Mouse (Mus musculus) gastrocnemius, adult 2 months (tissue): ENCODE data around the gene Spata25. TPM values are rescaled to one million over a fixed set of nuclear protein-coding genes. Genes with fewer than 3 reads are reported as not detected.

Experiments used
- DNase-seq: peaks from one replicate; pipeline ENCODE4 v3.0.0; 2022
- H3K27ac ChIP-seq: fragments of 200-600 bp; 2 replicates; pipeline ENCODE4 v1.8.1; 2022; ENCODE audit warnings: mild to moderate bottlenecking
- H3K4me3 ChIP-seq: fragments of 200-600 bp; 2 replicates; pipeline ENCODE4 v1.8.1; 2022; ENCODE audit warnings: mild to moderate bottlenecking, moderate library complexity
- CTCF ChIP-seq: fragments of 200-600 bp; IDR thresholded peaks from 2 replicates; pipeline ENCODE4 v1.8.1; 2022; ENCODE audit warnings: antibody characterized with exemption, mild to moderate bottlenecking, moderate library complexity
- intact Hi-C: fragments of 180-260 bp; cut with DNase I; formaldehyde crosslinking; loops from one replicate; pipeline ENCODE4 v1.15.1; 2025
- total RNA-seq, 2 experiments: library from RNA; stranded (reverse); gene quantifications; 2 replicates each; pipeline ENCODE4 v1.2.3; 2021

Gene Spata25
- total RNA-seq, 2 experiments from 2014 or later, result 0.84 TPM; not detected in 1

- peak overlapping the region; percentile 98 for H3K27ac ChIP-seq
- H3K4me3 ChIP-seq, result no peak overlapping the region; the same call in 1 of the 2 replicates
- no peak for DNase-seq
- TF ChIP-seq CTCF, result peak; percentile 49; the same call in 1 of the 2 replicates
- intact Hi-C loops, result no loop called here
Measured at GRCm38 (mm10) chr2:164783926-164784581, 44.3 kb downstream of the Spata25 start.

GRCm38 (mm10) chr2:164781876-164782275 lies 46.5 kb downstream of the Spata25 start:
- DNase-seq, result peak; percentile 91
- no peak for TF ChIP-seq CTCF
- intact Hi-C loops, result no loop called here
- Histone ChIP-seq H3K27ac (peak overlapping the region; percentile 95), H3K4me3 (peak overlapping the region; percentile 52)

GRCm38 (mm10) chr2:164779481-164780086 lies 48.8 kb downstream of the Spata25 start, which contains the start of gene Tnnc2:
Gene Tnnc2 (minus strand): TSS chr2:164779967.
- peak; percentile 87 for DNase-seq
- H3K27ac ChIP-seq, result peak within 1 kb of the TSS; percentile 95
- H3K4me3 ChIP-seq, result peak within 1 kb of the TSS; percentile 74
- no peak for TF ChIP-seq CTCF
- intact Hi-C loops, result no loop called here

GRCm38 (mm10) chr2:164778809-164779208 lies 49.5 kb downstream of the Spata25 start:
- peak; percentile 91 for DNase-seq
- intact Hi-C loops, result no loop called here
- no peak for TF ChIP-seq CTCF
- H3K27ac ChIP-seq, result peak overlapping the region; percentile 95
- peak overlapping the region; percentile 74 for H3K4me3 ChIP-seq

- no peak for TF ChIP-seq CTCF
Measured at GRCm38 (mm10) chr2:164778015-164778287, 50.4 kb downstream of the Spata25 start.

GRCm38 (mm10) chr2:164777246-164778014 lies 50.9 kb downstream of the Spata25 start:
- Histone ChIP-seq H3K4me3 (peak overlapping the region; percentile 74), H3K27ac (peak overlapping the region; percentile 95)
- intact Hi-C loops, result no loop called here
- peak; percentile 36 for DNase-seq
- TF ChIP-seq CTCF, result no peak

More at GRCm38 (mm10) chr2:164778015-164778287, 50.4 kb downstream of the Spata25 start:
- peak overlapping the region; percentile 74 for H3K4me3 ChIP-seq
- intact Hi-C loops, result no loop called here
- DNase-seq, result no peak
- peak overlapping the region; percentile 95 for H3K27ac ChIP-seq

GRCm38 (mm10) chr2:164776801-164777200 lies 51.5 kb downstream of the Spata25 start:
- peak overlapping the region; percentile 95 for H3K27ac ChIP-seq
- intact Hi-C loops, result no loop called here
- DNase-seq, result peak; percentile 56
- peak overlapping the region; percentile 74 for H3K4me3 ChIP-seq
- TF ChIP-seq CTCF, result no peak

Other genes starting within 250 kb of the Spata25 start
- not detected for gene Wfdc6a, start 243.1 kb downstream of the Spata25 start, total RNA-seq
- gene Eppin, start 234.9 kb downstream of the Spata25 start, total RNA-seq, result not detected
- gene Wfdc6b, start 215.0 kb downstream of the Spata25 start, total RNA-seq, result not detected
- not detected for gene Wfdc8, start 214.9 kb downstream of the Spata25 start, total RNA-seq
- gene Wfdc16, start 189.7 kb downstream of the Spata25 start, total RNA-seq, result not detected
- gene Wfdc10, start 172.5 kb downstream of the Spata25 start, total RNA-seq, result not detected
- not detected for gene Wfdc9, start 172.0 kb downstream of the Spata25 start, total RNA-seq
- not detected for gene Wfdc11, start 154.4 kb downstream of the Spata25 start, total RNA-seq
- gene Wfdc13, start 143.4 kb downstream of the Spata25 start, total RNA-seq, result not detected
- gene Spint4, start 130.0 kb downstream of the Spata25 start, total RNA-seq, result not detected
- not detected for gene Spint5, start 113.2 kb downstream of the Spata25 start, total RNA-seq
- not detected for gene Wfdc3, start 82.6 kb downstream of the Spata25 start, total RNA-seq
- 10 to 100 TPM; 18.5 to 19.4 TPM for gene Dnttip1, start 82.6 kb downstream of the Spata25 start, total RNA-seq
- gene Ube2c, start 58.6 kb downstream of the Spata25 start, total RNA-seq, result under 1 TPM; 0.20 to 0.33 TPM
- over 10,000 TPM; 14,820 to 17,621 TPM for gene Tnnc2, start 48.6 kb downstream of the Spata25 start, total RNA-seq
- 10 to 100 TPM; 20.6 to 25.6 TPM for gene Snx21, start 42.7 kb downstream of the Spata25 start, total RNA-seq
- gene Acot8, start 23.7 kb downstream of the Spata25 start, total RNA-seq, result 1 to 10 TPM; 7.9 to 8.6 TPM
- 1 to 10 TPM; 1.2 to 1.4 TPM for gene Zswim3, start 23.4 kb downstream of the Spata25 start, total RNA-seq
- gene Zswim1, start 5.9 kb downstream of the Spata25 start, total RNA-seq, result 1 to 10 TPM; 4.6 to 4.9 TPM
- gene Ctsa, start 4.3 kb upstream of the Spata25 start, total RNA-seq, result 10 to 100 TPM; 50.2 to 58.1 TPM
- gene Neurl2, start 4.9 kb upstream of the Spata25 start, total RNA-seq, result 10 to 100 TPM; 31.1 to 37.0 TPM
- gene Pltp, start 29.2 kb upstream of the Spata25 start, total RNA-seq, result 10 to 100 TPM; 11.4 to 20.1 TPM
- gene Pcif1, start 50.8 kb upstream of the Spata25 start, total RNA-seq, result 10 to 100 TPM; 25.6 TPM
- gene Zfp335, start 83.2 kb upstream of the Spata25 start, total RNA-seq, result 10 to 100 TPM in 1 of 2 experiments, 1 to 10 TPM in 1; 9.7 to 10.5 TPM
- 1 to 10 TPM in 1 of 2 experiments, under 1 TPM in 1; 0.46 to 1.1 TPM for gene Mmp9, start 112.2 kb upstream of the Spata25 start, total RNA-seq
- gene Slc12a5, start 132.3 kb upstream of the Spata25 start, total RNA-seq, result under 1 TPM; 0.36 to 0.53 TPM
- 10 to 100 TPM; 13.2 to 14.6 TPM for gene Ncoa5, start 206.3 kb upstream of the Spata25 start, total RNA-seq
- under 1 TPM; 0.69 to 0.75 TPM for gene Cd40, start 227.1 kb upstream of the Spata25 start, total RNA-seq